Mouse (Mus musculus) layer of hippocampus, adult 9-11 months (tissue): ENCODE results near the gene Cavin2.

Source experiments
- DNase-seq: peaks from one replicate; pipeline ENCODE4 v3.0.0; 2022

Cavin2 gene

DNA sequence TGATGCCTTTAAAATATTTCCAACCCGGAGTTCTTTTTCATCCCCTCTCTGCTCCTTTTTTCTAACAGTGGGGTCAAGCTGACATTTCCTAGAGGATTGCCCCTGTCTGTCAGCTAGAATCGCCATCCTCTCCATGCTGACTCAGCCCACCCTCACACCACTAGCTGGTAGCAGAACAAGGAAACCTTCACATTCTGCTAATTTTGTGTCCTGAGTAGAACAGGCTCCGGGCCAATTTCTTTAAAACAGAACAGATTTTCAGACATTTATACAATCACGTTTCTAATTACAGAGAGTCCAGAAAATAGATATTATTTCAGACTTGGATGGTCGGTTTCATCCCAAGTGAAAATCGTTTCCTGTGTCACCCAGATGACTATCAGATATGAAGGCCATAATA lies 34.6 kb downstream of the Cavin2 start:
- peak; percentile 24 for DNase-seq

DNA sequence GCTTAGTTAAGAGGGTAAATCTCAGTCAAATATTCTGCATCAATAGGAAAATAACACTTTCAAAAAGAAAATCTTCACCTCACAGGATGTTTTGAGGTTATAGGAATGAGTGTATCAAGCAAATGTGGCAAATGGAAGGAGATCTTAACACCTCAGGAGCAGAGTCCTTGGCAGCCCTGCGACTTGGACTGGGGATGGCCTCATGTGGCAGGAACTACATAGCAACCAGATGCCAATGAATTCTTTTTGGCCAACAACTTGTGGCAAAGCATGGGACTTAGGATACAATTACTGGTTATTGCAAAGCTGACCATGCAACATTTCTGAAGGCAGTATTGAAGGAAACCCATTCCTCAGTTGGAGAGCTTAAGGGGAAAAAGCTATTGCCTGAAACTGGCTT lies 39.6 kb downstream of the Cavin2 start:
- no peak for DNase-seq

DNA sequence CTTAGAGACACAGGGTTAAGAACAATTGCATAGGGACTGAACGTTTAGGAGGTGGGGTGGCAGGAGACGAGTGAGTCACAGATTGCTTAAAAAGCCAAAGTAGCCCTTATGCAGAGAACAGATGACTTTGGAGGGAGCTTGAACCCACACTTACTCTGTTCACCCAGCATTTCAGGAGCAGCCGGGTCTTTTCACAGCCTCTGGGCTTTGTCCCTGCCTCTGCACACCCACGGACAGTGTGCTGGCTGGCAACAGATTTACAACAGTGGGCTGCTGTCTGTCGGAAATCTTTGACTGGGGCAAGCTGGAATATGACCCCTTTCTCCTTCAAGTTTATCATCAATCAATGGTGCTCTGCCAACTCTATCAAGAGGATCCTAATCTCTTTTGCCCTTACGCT lies 44.1 kb downstream of the Cavin2 start:
- DNase-seq: peak; percentile 37

- DNase-seq: peak; percentile 86
Measured at GRCm38 (mm10) chr1:51333557-51334285, 44.8 kb downstream of the Cavin2 start.

- peak; percentile 78 for DNase-seq
Measured at GRCm38 (mm10) chr1:51334289-51334688, 45.4 kb downstream of the Cavin2 start.

DNA sequence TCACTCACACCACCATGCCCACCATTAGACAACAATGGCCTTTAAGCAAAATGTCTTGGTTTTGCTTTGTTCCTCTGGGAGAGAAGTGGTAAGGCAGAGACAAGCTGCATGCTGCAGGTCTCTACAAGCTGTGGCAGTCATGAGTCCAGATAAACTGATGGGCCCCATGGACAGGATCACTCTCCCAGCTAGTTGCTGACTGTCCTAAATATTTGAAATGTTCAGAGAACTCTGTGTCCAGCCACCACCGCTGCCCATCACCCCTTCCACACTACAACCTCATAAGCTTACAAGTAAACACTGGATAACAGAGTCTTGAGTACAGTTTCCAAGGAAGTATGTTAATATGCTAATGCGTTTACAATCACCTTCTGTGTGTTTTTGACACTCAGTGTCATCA lies 46.2 kb downstream of the Cavin2 start:
- no peak for DNase-seq

- no peak for DNase-seq
Measured at GRCm38 (mm10) chr1:51344160-51344559, 55.2 kb downstream of the Cavin2 start.

- DNase-seq: no peak
Measured at GRCm38 (mm10) chr1:51347596-51347995, 58.7 kb downstream of the Cavin2 start.

DNA sequence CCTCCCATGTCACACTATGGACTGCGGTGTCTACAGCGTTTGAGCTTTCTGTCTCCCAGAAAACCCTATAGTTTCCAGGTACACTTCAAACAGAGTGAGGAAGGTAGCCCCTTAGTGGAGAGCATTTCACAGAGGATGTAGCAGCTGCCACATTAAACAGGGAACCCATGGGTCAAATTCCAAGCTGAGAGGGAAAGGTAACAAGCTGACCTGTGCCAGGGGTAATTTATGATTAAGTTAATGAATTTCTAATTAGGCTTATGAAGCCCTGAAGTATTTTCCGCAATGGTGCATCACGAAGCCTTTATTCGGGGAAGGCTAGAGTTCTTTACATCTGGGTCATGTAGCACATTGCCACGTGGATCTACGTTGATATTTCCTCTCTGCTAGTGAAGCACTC lies 59.7 kb downstream of the Cavin2 start:
- DNase-seq: no peak

GRCm38 (mm10) chr1:51349291-51349967 lies 60.5 kb downstream of the Cavin2 start:
- DNase-seq: no peak
